Mouse (Mus musculus) left cerebral cortex, postnatal 25 days (tissue): Measurements from ENCODE around the gene Speer4d. TPM values are rescaled to one million over a fixed set of nuclear protein-coding genes. Genes with fewer than 3 reads are reported as not detected.
"Not testable (repeated sequence)": the region's sequence is repeated elsewhere in the genome, so short reads cannot be mapped to it uniquely, and the experiment has no call there.

Experiments
- DNase-seq, 2 experiments: peaks; one replicate each; pipeline ENCODE4 v3.0.0; 2022; ENCODE audit warnings: low spot score in 2 of 2, mixed read lengths in 1 of 2
- intact Hi-C: fragments of 180-260 bp; cut with DNase I; formaldehyde crosslinking; loops from one replicate; pipeline ENCODE4 v1.15.1; 2025
- total RNA-seq, 2 experiments: library from RNA; stranded (reverse); gene quantifications; 2 replicates each; pipeline ENCODE4 v1.2.3; 2021

The Speer4d gene
- total RNA-seq: not detected

DNA sequence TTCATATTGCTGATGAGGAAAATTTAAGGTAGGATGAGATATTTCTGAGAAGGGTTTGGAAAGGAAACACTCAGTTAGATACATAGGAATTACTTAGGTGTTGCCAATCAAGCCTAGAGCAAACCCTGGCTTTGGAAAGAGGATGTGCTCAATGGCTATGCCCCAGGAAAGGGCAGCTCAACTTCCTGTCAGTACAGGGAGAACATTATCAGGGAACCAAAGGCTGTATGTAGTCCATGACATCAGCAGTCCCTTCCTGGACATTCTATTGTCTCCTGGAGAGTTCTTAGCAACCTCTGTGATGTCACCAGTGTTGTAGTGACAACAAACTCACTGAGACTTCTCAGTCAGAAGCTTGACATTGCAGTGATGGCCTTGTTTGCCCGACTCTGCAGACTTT is at the start of gene Speer4d:
Gene Speer4d (plus strand): TSS at position 301 of the 400 bp plus-strand sequence.
- intact Hi-C loops, DNase-seq: not testable (repeated sequence)

DNA sequence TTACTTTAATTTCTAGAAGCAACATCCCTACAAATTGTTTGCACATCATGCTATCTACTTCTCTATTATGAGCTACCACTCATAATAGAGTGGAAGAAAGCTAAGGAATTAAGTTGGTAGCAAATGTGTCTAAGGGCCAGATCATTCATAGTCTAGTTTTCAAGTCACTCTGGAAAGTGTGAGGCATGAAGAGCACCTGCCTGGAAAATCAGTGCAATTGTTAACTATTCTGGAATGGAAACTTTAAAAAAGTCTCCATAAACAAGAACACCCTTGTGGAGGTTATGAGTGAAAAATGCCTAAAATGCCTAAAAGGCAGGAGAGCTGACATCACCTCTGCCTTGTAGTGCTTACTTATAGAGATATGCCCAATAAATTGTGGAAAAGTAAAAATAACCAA is 45.1 kb upstream of the Speer4d start:
- intact Hi-C loops, DNase-seq: not testable (repeated sequence)

GRCm38 (mm10) chr5:15577033-15577432 is 41.8 kb upstream of the Speer4d start, which contains the start of gene Gm21083:
Gene Gm21083 (plus strand): TSS chr5:15577333.
- DNase-seq, intact Hi-C loops: not testable (repeated sequence)

DNA sequence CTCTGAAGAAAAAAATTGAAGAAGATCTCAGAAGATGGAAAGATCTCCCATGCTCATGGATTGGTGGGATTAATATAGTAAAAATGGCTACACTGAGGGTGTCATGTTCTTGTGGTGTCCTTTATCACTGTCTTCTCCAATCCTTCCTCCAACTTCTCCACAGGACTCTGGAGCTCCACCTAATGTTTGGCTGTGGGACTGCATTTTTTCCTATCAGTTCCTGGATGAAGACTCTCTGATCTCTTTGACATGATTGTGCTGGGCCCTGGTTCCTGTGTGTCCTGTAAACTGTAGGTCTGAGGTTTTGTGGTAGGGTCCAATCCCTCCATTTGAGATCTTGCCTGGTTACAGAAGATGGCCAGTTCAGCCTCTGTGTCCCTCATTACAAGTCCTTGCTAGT is 32.5 kb upstream of the Speer4d start:
- DNase-seq: peak in 1 of 2 experiments; percentile 17
- intact Hi-C loops: not testable (repeated sequence)

DNA sequence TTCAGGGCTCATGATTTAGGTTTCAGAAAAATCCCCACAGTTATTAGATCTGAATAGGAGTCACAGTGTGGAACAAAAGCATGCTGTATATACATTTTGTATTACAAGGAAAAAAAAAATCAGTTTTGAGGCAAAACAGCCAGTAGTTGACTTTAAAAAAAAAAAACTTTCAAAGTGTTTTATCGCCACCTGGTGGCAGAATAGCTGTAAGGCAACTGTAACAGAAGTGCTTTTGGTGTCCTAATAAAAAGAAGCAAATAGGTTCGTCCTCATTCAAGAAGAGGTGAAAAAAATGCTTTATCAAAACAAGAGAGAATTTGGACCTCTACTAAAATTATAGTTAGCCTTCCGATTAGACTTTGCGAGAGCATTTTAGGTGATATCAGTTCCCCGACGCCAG is 30.6 kb upstream of the Speer4d start:
- intact Hi-C loops: not testable (repeated sequence)
- peak in 1 of 2 experiments; percentile 18 for DNase-seq

DNA sequence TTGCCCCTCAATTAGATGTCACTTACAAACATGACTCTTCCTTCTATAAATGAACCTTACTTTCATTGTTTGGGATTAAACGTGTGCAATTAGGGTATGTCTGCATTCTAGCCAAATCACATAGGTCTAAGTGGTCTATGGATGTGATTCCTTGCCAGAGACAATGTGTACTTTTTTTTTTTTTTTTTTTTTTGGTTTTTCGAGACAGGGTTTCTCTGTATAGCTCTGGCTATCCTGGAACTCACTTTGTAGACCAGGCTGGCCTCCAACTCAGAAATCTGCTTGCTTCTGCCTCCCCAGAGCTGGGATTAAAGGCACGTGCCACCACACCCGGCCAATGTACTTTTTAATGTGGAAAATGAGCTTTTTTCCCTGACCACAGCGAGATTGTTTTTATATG is 28.2 kb upstream of the Speer4d start:
- DNase-seq, intact Hi-C loops: not testable (repeated sequence)

DNA sequence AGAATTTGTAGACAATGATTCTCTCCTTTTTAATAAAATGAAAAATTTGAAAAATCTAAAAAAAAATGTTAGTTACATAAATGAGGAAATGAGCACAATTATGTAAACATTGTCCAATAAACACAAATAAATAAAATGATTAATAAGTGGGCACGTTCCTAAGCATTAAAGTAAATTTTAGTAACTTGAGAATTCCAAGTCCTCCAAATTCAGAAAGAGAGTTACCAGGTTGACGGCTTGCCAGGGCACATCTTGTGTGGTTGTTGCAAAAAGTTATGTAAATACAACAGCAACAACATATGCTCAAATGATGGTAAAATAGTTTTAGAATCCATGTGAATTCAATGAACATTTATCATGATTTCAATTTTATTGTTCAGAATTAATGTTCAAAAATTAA is 27.3 kb upstream of the Speer4d start:
- intact Hi-C loops: not testable (repeated sequence)

GRCm38 (mm10) chr5:15598831-15599230 is 20.0 kb upstream of the Speer4d start:
- intact Hi-C loops, DNase-seq: not testable (repeated sequence)

More for the DNA sequence above, 27.3 kb upstream of the Speer4d start:
- not testable (repeated sequence) for DNase-seq

DNA sequence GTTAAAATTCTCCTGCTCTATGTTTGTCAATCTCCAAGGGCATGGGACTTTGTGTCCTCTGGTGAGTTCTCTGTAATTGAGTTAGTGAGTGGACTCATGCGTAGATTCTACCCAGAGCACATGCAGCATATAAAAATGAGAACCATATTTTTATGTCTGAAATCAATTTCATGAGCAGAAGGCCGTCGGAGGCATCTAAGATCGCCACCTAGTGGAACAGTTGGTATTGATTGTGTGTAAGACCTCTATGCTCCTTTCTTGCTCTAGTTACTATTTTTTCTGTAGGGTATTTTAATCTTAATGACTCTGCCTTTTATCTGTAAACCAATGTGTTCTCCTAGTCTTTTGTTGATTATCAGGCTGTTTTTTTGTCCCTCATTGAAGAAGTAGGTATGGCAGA is 18.5 kb upstream of the Speer4d start:
- intact Hi-C loops: not testable (repeated sequence)
- DNase-seq: peak; percentile 6 to 7

- intact Hi-C loops, DNase-seq: not testable (repeated sequence)
These were observed 17.4 kb upstream of the Speer4d start for GRCm38 (mm10) chr5:15601481-15601880.

DNA sequence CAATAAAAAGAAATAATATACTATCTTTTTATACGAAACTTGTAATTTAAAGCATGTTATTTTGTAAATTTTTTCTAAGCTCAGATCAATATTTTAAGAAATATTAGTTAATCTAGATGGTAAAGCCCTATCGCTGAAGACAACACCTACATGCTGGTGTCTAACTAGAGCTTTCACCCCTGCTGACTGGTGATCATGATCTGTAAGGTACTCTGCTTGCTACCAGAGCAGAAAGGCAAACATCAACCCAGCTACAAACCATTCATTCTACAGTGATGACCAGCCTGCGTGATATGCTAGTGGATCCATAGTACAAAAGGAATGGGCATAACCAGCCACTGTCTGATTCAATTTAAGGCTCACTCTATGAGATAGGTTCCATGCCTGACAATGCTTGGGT is 16.9 kb upstream of the Speer4d start:
- DNase-seq, intact Hi-C loops: not testable (repeated sequence)

- DNase-seq, intact Hi-C loops: not testable (repeated sequence)
These were observed 16.4 kb upstream of the Speer4d start for GRCm38 (mm10) chr5:15602424-15602947.

DNA sequence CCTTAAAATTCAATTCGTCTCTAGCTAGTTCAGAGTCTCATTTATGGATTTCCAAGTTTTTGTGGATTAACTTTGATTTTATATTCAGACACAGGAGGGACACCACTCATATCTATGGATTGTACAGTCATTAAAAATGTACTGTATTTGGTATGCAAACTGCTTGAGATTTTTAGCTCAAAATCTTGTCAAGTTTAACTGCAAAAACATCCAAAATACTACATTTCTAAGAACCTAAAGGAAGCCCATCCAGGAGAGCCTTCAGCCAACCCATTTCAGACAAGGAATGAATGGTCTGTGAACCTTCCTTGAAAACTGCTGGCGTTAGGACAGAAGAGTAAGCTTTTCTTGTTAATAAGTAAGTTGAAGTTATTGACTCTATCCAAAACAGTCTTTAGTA is 15.9 kb upstream of the Speer4d start:
- DNase-seq, intact Hi-C loops: not testable (repeated sequence)

GRCm38 (mm10) chr5:15603585-15603984 is 15.3 kb upstream of the Speer4d start:
- DNase-seq, intact Hi-C loops: not testable (repeated sequence)

- peak; percentile 3 to 18 for DNase-seq
- intact Hi-C loops: not testable (repeated sequence)
These were observed 12.2 kb upstream of the Speer4d start for GRCm38 (mm10) chr5:15606677-15607076.

DNA sequence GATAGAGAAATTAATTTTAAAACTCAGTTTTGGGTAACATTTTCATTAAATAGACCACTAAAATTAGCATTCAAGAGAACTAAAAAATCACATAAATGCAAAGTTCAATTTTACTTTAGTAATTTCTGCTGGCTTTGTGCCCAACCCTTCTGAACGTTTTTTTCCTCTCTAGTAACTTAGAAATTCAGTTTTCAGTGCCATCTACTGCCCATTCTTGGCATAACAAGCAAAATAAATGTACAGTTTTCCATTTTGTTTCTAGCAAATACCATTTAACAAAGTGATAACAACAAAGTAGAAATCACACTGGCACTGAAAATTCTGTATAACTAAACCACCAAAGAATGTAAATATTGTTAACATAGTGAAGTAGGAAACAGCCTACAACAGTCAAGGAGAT is 8.2 kb upstream of the Speer4d start:
- intact Hi-C loops: not testable (repeated sequence)
- DNase-seq: peak in 1 of 2 experiments; percentile 20

GRCm38 (mm10) chr5:15616195-15616594 is 2.7 kb upstream of the Speer4d start:
- intact Hi-C loops, DNase-seq: not testable (repeated sequence)

GRCm38 (mm10) chr5:15628136-15628535 is 9.3 kb downstream of the Speer4d start:
- intact Hi-C loops, DNase-seq: not testable (repeated sequence)

DNA sequence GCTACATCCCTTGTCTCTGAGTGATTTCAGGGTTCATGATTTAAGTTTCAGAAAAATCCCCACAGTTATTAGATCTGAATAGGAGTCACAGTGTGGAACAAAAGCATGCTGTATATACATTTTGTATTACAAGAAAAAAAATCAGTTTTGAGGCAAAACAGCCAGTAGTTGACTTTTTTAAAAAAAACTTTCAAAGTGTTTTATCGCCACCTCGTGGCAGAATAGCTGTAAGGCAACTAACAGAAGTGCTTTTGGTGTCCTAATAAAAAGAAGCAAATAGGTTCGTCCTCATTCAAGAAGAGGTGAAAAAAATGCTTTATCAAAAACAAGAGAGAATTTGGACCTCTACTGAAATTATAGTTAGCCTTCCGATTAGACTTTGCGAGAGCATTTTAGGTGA is 11.2 kb downstream of the Speer4d start:
- DNase-seq: peak in 1 of 2 experiments; percentile 9
- intact Hi-C loops: not testable (repeated sequence)

DNA sequence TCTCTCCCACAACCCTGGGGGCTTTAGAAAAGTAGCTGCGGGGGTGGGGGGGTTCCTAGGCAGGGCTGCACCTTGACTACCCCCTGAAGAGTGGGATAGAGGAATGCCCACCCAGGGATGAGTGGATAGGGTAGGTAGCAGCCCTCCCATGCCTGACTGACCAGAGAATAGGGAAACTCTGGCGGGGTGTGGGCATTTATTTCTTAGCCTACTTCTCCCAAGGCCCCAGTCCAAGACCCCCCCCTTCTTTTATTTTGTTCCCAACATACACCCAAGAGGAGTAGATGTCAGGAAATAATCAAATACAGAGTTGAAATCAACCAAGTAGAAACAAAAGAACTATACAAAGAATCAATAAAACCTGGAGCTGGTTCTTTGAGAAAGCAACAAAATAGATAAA is 18.8 kb downstream of the Speer4d start:
- intact Hi-C loops, DNase-seq: not testable (repeated sequence)

- peak; percentile 6 to 7 for DNase-seq
- intact Hi-C loops: not testable (repeated sequence)
These were observed 26.8 kb downstream of the Speer4d start for GRCm38 (mm10) chr5:15645707-15646106.
